In genomic region chr10:42843416-42843815, GRCm38 (mm10) we compare ENCODE assay signal across 19 mouse cellular contexts. TPM values are rescaled to one million over a fixed set of nuclear protein-coding genes. Genes with fewer than 3 reads are reported as not detected.
DNase-seq lines count a peak whose midpoint lies in the region; ATAC-seq and TF ChIP-seq lines count a peak whose summit lies in the region.
"Had no signal": no experiment of that assay in that cellular context is flagged by ENCODE, and none has a peak within 500 bp of the region (broad histone marks: within the 10 kb centered on the region; RNA-seq: fewer than 3 reads in every experiment).

No protein-coding gene starts in this region.

- H3K9me3 ChIP-seq in heart, postnatal 0 days (replicated peaks; ENCODE audit: control insufficient read depth, low read length) = no peaks in the 10 kb centered on the region; the same call in 1 of the 2 replicates
- H3K9me3 ChIP-seq in forebrain, embryonic 10.5 days = peaks cover 6% of the 10 kb centered on the region; the same call in 1 of the 2 replicates
- H3K9me3 ChIP-seq: embryonic facial prominence, embryonic 13.5 days; neural tube, embryonic 12.5 days; stomach, embryonic 15.5 days had no signal

- H3K4me3 ChIP-seq in kidney, adult 2 months (ENCODE audit: insufficient read depth, low read depth, low read length) = no peak overlapping the region
- H3K4me3 ChIP-seq in heart, postnatal 0 days (ENCODE audit: low read depth, low read length) = no peak overlapping the region
- H3K4me3 ChIP-seq in forebrain, embryonic 10.5 days = no peak overlapping the region
- H3K4me3 ChIP-seq: embryonic facial prominence, embryonic 13.5 days; hindbrain, embryonic 10.5 days; layer of hippocampus, adult 2 months; limb, embryonic 12.5 days; neural tube, embryonic 12.5 days; stomach, embryonic 15.5 days had no signal

- no peak overlapping the region for H3K27ac ChIP-seq in kidney, adult 2 months (ENCODE audit: insufficient read depth, low read depth, low read length)
- no peak overlapping the region for H3K27ac ChIP-seq in heart, postnatal 0 days (ENCODE audit: low read depth)
- H3K27ac ChIP-seq in forebrain, embryonic 10.5 days = no peak overlapping the region
- H3K27ac ChIP-seq: embryonic facial prominence, embryonic 13.5 days; hindbrain, embryonic 10.5 days; layer of hippocampus, adult 2 months; limb, embryonic 12.5 days; liver, embryonic 14.5 days; neural tube, embryonic 12.5 days; stomach, embryonic 15.5 days had no signal

- peak; percentile 48; the same call in 1 of the 2 replicates for ATAC-seq in heart, postnatal 0 days (ENCODE audit: insufficient read depth, low read depth)
- ATAC-seq: forebrain, postnatal 0 days had no signal

- H3K36me3 ChIP-seq in kidney, adult 2 months (ENCODE audit: control insufficient read depth, insufficient read depth, low read length) = no peaks in the 10 kb centered on the region
- no peaks in the 10 kb centered on the region for H3K36me3 ChIP-seq in heart, postnatal 0 days (replicated peaks; ENCODE audit: control insufficient read depth, insufficient read depth, low read length)
- H3K36me3 ChIP-seq in forebrain, embryonic 10.5 days (replicated peaks) = peaks cover 14% of the 10 kb centered on the region
- H3K36me3 ChIP-seq: stomach, embryonic 15.5 days had no signal

- no peak for TF ChIP-seq POLR2A in kidney, adult 2 months (IDR thresholded peaks at IDR 0.05; ENCODE audit: low read depth, low read length)

- no peak for TF ChIP-seq EP300 in heart, postnatal 0 days (IDR thresholded peaks at IDR 0.05; ENCODE audit: low read depth)

- no peak for TF ChIP-seq CTCF in kidney, adult 2 months (conservative IDR thresholded peaks at IDR 0.05; ENCODE audit: insufficient read depth, insufficient read length, low read depth, low read length)
- TF ChIP-seq CTCF in heart, postnatal 0 days (IDR thresholded peaks at IDR 0.05; ENCODE audit: low read depth) = no peak

- H3K27me3 ChIP-seq in kidney, adult 2 months (replicated peaks; ENCODE audit: control insufficient read depth, insufficient read depth, low read length) = no peaks in the 10 kb centered on the region
- no peaks in the 10 kb centered on the region for H3K27me3 ChIP-seq in heart, postnatal 0 days (ENCODE audit: control insufficient read depth, insufficient read depth, low read length)
- no peaks in the 10 kb centered on the region for H3K27me3 ChIP-seq in forebrain, embryonic 10.5 days (ENCODE audit: poor library complexity, severe bottlenecking)
- H3K27me3 ChIP-seq: embryonic facial prominence, embryonic 13.5 days; limb, embryonic 12.5 days; neural tube, embryonic 12.5 days; stomach, embryonic 15.5 days had no signal

- no peaks in the 10 kb centered on the region for H3K4me1 ChIP-seq in kidney, adult 2 months (ENCODE audit: control insufficient read depth, insufficient read depth, low read length)
- no peaks in the 10 kb centered on the region for H3K4me1 ChIP-seq in heart, postnatal 0 days (ENCODE audit: control insufficient read depth, insufficient read depth)
- H3K4me1 ChIP-seq in forebrain, embryonic 10.5 days = no peaks in the 10 kb centered on the region
- H3K4me1 ChIP-seq: embryonic facial prominence, embryonic 13.5 days; limb, embryonic 12.5 days; neural tube, embryonic 12.5 days; stomach, embryonic 15.5 days had no signal

- H3K4me2 ChIP-seq in heart, postnatal 0 days (ENCODE audit: low read depth, low read length) = no peak overlapping the region
- H3K4me2 ChIP-seq: embryonic facial prominence, embryonic 13.5 days; limb, embryonic 12.5 days; neural tube, embryonic 12.5 days; stomach, embryonic 15.5 days had no signal

- 22% methylated on average over 1 of the region's 1 CpGs for WGBS in kidney, adult 2 months
- WGBS in heart, postnatal 0 days = 56% methylated on average over 1 of the region's 1 CpGs
- WGBS in forebrain, embryonic 10.5 days = 70% methylated on average over 1 of the region's 1 CpGs

- DNase-seq in cerebellum, postnatal 25 days = peak; percentile 29 to 36
- no peak for DNase-seq in cerebellum, adult 9-11 months
- peak; percentile 55 for DNase-seq in kidney, adult 2 months
- DNase-seq in kidney, adult 9 months = no peak
- DNase-seq in 416B (ENCODE audit: low read depth) = peak; percentile 44
- DNase-seq in heart, postnatal 0 days (ENCODE audit: low spot score) = no peak
- no peak for DNase-seq in spleen, adult 12 weeks (ENCODE audit: low spot score)
- DNase-seq in forebrain, embryonic 10.5 days (ENCODE audit: extremely low spot score, low spot score) = no peak
- DNase-seq: cerebellum, adult 11-12 months; forebrain, postnatal 0 days; lung, postnatal 10 days; thymus, postnatal 14 days had no signal

- no peak overlapping the region for H3K9ac ChIP-seq in heart, postnatal 0 days (replicated peaks; ENCODE audit: low read depth, low read length)
- H3K9ac ChIP-seq: embryonic facial prominence, embryonic 13.5 days; forebrain, postnatal 0 days; limb, embryonic 12.5 days; liver, embryonic 14.5 days; neural tube, embryonic 12.5 days; stomach, embryonic 15.5 days had no signal

RNA-seq across cellular contexts. Expression of gene Scml4, which starts 16.8 kb away (rescaled TPM):
- polyA plus RNA-seq in kidney, adult 2 months (2012; rRNA removed) = 1.0 and 2.2 TPM in 2 replicates
- total RNA-seq in heart, postnatal 0 days (2014; rRNA removed; ENCODE audit: low replicate concordance) = 0.19 and 4.9 TPM in 2 replicates
- 1.1 and 1.2 TPM in 2 replicates for polyA plus RNA-seq in heart, postnatal 0 days (2015; fragmentation: Nextera tagmentation; extraction: Ambion mirVana)
- 0.19 and 0.36 TPM in 2 replicates for polyA plus RNA-seq in forebrain, embryonic 10.5 days (2016; fragmentation: Nextera tagmentation; extraction: Ambion mirVana)

Comparison
In these comparisons a context has a peak if more than half of its experiments do, and no peak if none do; other contexts are left out.
1. DNase-seq: peak in cerebellum, postnatal 25 days (2 of 2), kidney, adult 2 months (single experiment) and 416B (single experiment); none in cerebellum, adult 9-11 months (single experiment), kidney, adult 9 months (single experiment), heart, postnatal 0 days (single experiment), spleen, adult 12 weeks (single experiment) and forebrain, embryonic 10.5 days (single experiment).